Mouse (Mus musculus): ENCODE data around the gene Taf10. TPM values are rescaled to one million over a fixed set of nuclear protein-coding genes. Genes with fewer than 3 reads are reported as not detected.
A peak's percentile ranks its signal among the peaks of the same experiment; 100 is the strongest.

Gene Taf10
- polyA plus RNA-seq, 1 experiment, result 282 TPM

DNA sequence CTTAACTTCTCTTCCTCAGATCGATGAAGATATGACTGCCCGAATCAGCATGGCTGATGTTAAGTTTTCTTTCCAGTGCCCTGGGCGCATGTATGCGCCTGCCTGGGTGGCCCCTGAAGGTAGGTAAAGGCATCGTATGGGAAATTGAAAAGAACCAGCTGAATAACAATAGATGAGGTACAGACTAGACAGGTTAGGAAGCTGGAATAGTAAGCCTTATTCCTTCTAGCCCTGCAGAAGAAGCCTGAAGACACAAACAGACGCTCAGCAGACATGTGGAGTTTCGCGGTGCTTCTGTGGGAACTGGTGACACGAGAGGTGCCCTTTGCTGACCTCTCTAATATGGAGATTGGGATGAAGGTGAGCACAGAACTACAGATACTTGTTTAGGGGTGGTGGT lies 2.2 kb downstream of the Taf10 start:
- Histone ChIP-seq H3K4me1 (ENCODE audit: control insufficient read depth, insufficient read depth, insufficient read length) (no peaks in the 10 kb centered on the region; the same call in 1 of the 2 replicates), H3K27me3 (ENCODE audit: control insufficient read depth, insufficient read depth, low read length) (no peaks in the 10 kb centered on the region), H3K27ac (ENCODE audit: insufficient read depth, low read length) (no peak overlapping the region), H3K4me3 (ENCODE audit: extremely low read depth, insufficient read depth, insufficient read length) (no peak overlapping the region), H3K36me3 (ENCODE audit: control insufficient read depth, insufficient read depth, low read length) (peaks cover 14% of the 10 kb centered on the region)
- no peak for TF ChIP-seq CTCF (IDR thresholded peaks at IDR 0.05; ENCODE audit: extremely low read depth, insufficient read depth, insufficient read length, insufficient replicate concordance)
- TF ChIP-seq POLR2A (IDR thresholded peaks at IDR 0.05; ENCODE audit: low read depth, low read length), result no peak
- WGBS, result 94% methylated on average over 9 of the region's 9 CpGs
- DNase-seq (ENCODE audit: low read depth in 1 of 2, low spot score in 2 of 2), result no peak

DNA sequence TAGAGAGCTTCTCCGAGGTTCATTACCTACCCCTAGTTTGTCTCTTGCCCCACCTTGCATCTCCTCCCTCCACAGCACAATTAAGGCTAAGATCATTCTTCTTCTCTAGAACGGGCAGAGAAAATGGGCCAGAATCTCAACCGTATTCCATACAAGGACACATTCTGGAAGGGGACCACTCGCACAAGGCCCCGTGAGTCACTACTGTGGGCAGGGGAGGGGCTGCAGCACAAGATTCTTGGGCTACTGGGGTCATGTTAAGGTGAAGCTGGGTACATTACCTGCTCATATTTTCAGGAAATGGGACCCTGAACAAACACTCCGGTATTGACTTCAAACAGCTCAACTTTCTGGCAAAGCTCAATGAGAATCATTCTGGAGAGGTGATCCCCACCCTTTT lies 3.3 kb downstream of the Taf10 start:
- Histone ChIP-seq H3K27ac (ENCODE audit: insufficient read depth, low read length) (no peak overlapping the region), H3K36me3 (ENCODE audit: control insufficient read depth, insufficient read depth, low read length) (peaks cover 11% of the 10 kb centered on the region), H3K27me3 (ENCODE audit: control insufficient read depth, insufficient read depth, low read length) (no peaks in the 10 kb centered on the region), H3K4me1 (ENCODE audit: control insufficient read depth, insufficient read depth, insufficient read length) (no peaks in the 10 kb centered on the region; the same call in 1 of the 2 replicates), H3K4me3 (ENCODE audit: extremely low read depth, insufficient read depth, insufficient read length) (no peak overlapping the region)
- WGBS, result 93% methylated on average over 6 of the region's 6 CpGs
- no peak for TF ChIP-seq POLR2A (IDR thresholded peaks at IDR 0.05; ENCODE audit: low read depth, low read length)
- TF ChIP-seq CTCF (IDR thresholded peaks at IDR 0.05; ENCODE audit: extremely low read depth, insufficient read depth, insufficient read length, insufficient replicate concordance), result no peak
- no peak for DNase-seq (ENCODE audit: low read depth in 1 of 2, low spot score in 2 of 2)

DNA sequence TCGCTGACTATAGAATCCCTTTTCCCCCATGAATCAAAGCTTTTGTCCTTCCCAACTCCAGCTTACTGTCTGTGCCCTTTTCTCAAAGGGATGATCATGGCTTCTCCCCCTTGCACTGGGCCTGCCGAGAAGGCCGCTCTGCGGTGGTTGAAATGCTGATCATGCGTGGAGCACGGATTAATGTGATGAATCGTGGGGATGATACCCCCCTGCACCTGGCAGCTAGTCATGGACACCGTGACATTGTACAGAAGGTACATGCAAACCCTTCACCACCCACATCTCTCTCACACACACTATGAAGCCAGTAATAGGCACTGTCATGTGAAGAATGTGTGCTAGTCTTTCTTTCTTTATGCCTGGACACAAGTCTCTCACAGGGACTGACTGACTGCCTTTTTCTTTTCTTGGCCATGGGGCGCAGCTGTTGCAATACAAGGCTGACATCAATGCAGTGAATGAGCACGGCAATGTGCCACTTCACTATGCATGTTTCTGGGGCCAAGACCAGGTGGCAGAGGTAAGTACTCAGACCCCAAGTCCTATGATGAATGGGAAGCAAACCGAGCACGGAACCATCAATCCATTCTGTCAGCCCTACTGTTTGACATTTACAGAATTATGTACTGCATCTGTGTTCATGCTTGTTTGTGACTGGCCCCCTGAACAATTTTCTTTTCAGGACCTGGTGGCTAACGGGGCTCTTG lies 3.9 kb downstream of the Taf10 start:
- no peak for DNase-seq (ENCODE audit: low read depth in 1 of 2, low spot score in 2 of 2)
- Histone ChIP-seq H3K4me3 (ENCODE audit: extremely low read depth, insufficient read depth, insufficient read length) (no peak overlapping the region), H3K4me1 (ENCODE audit: control insufficient read depth, insufficient read depth, insufficient read length) (peaks cover 2% of the 10 kb centered on the region), H3K36me3 (ENCODE audit: control insufficient read depth, insufficient read depth, low read length) (peaks cover 11% of the 10 kb centered on the region), H3K27me3 (ENCODE audit: control insufficient read depth, insufficient read depth, low read length) (no peaks in the 10 kb centered on the region), H3K27ac (ENCODE audit: insufficient read depth, low read length) (no peak overlapping the region)
- WGBS, result 95% methylated on average over 13 of the region's 13 CpGs
- no peak for TF ChIP-seq CTCF (IDR thresholded peaks at IDR 0.05; ENCODE audit: extremely low read depth, insufficient read depth, insufficient read length, insufficient replicate concordance)
- no peak for TF ChIP-seq POLR2A (IDR thresholded peaks at IDR 0.05; ENCODE audit: low read depth, low read length)

DNA sequence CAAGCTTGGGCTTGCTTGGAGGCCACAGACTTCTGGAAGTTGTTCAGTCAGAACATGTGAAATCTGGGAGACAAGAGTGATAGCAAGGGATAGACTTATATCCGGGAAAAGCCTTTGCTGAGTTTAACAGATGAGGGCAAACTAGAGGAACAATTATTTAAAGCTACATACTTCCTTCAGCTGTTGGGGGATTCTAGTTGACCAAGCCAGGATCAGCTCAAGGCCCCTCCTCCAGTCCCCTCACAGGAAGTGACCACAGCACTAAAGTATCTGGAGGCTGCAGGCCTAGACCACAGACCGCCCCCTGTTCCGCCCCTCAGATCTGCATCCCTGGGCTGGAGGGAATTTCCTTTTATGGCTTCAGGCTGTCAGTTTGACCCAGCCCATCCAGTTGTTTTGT lies 5.2 kb downstream of the Taf10 start:
- Histone ChIP-seq H3K4me1 (ENCODE audit: control insufficient read depth, insufficient read depth, insufficient read length) (peaks cover 2% of the 10 kb centered on the region), H3K4me3 (ENCODE audit: extremely low read depth, insufficient read depth, insufficient read length) (peak overlapping the region; percentile 21; the same call in 1 of the 2 replicates), H3K27ac (ENCODE audit: insufficient read depth, low read length) (peak overlapping the region; percentile 66), H3K36me3 (ENCODE audit: control insufficient read depth, insufficient read depth, low read length) (peaks cover 12% of the 10 kb centered on the region), H3K27me3 (ENCODE audit: control insufficient read depth, insufficient read depth, low read length) (no peaks in the 10 kb centered on the region)
- TF ChIP-seq CTCF (IDR thresholded peaks at IDR 0.05; ENCODE audit: extremely low read depth, insufficient read depth, insufficient read length, insufficient replicate concordance) (no peak), POLR2A (IDR thresholded peaks at IDR 0.05; ENCODE audit: low read depth, low read length) (no peak)
- DNase-seq (ENCODE audit: low read depth in 1 of 2, low spot score in 2 of 2), result no peak
- 40% methylated on average over 3 of the region's 3 CpGs for WGBS

DNA sequence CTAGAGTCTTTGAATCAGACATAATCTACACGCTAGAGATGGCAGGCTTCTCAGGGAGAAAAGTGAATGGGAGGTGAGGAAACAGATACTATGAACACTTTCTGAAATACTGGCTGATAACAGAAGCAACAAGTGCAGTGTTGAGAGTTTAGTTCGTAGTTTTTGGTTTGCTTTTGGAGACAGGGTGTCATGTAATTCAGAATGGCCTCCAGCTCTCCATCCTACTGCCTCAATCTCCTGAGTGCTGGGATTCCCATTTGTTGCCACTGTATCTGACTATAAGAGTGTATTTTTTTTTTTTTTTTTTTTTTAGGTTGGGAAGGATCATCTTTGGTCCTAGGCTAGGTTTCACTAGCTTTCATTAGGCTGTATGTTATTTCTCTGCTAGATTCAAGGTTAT lies 5.9 kb downstream of the Taf10 start:
- TF ChIP-seq POLR2A (IDR thresholded peaks at IDR 0.05; ENCODE audit: low read depth, low read length) (no peak), CTCF (IDR thresholded peaks at IDR 0.05; ENCODE audit: extremely low read depth, insufficient read depth, insufficient read length, insufficient replicate concordance) (no peak)
- Histone ChIP-seq H3K27ac (ENCODE audit: insufficient read depth, low read length) (no peak overlapping the region), H3K36me3 (ENCODE audit: control insufficient read depth, insufficient read depth, low read length) (peaks cover 19% of the 10 kb centered on the region), H3K27me3 (ENCODE audit: control insufficient read depth, insufficient read depth, low read length) (no peaks in the 10 kb centered on the region), H3K4me3 (ENCODE audit: extremely low read depth, insufficient read depth, insufficient read length) (no peak overlapping the region), H3K4me1 (ENCODE audit: control insufficient read depth, insufficient read depth, insufficient read length) (peaks cover 2% of the 10 kb centered on the region)
- WGBS, result 58% methylated on average over 2 of the region's 2 CpGs
- no peak for DNase-seq (ENCODE audit: low read depth in 1 of 2, low spot score in 2 of 2)

DNA sequence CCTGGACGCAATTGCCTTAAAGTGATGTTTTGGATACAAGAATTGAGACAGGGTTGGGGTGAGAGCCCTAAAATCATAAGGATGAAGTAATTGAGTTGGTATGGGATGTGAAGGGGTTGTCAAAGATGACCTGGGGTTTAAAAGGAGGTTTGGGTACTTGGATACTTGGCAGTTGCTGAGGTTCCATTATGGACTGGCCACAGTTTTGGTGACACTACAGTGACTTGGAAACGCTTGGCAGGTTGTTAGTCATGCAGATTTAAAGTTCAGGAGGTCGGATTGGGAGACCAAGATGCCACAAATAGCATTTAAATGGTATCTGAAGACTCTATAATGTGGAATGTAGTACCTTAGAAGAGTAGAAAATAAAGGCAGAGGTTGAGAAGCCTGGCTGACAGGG lies 6.5 kb downstream of the Taf10 start:
- Histone ChIP-seq H3K27me3 (ENCODE audit: control insufficient read depth, insufficient read depth, low read length) (no peaks in the 10 kb centered on the region), H3K36me3 (ENCODE audit: control insufficient read depth, insufficient read depth, low read length) (peaks cover 22% of the 10 kb centered on the region), H3K27ac (ENCODE audit: insufficient read depth, low read length) (no peak overlapping the region), H3K4me1 (ENCODE audit: control insufficient read depth, insufficient read depth, insufficient read length) (peaks cover 2% of the 10 kb centered on the region), H3K4me3 (ENCODE audit: extremely low read depth, insufficient read depth, insufficient read length) (peak overlapping the region; percentile 69; the same call in 1 of the 2 replicates)
- no peak for DNase-seq (ENCODE audit: low read depth in 1 of 2, low spot score in 2 of 2)
- TF ChIP-seq CTCF (IDR thresholded peaks at IDR 0.05; ENCODE audit: extremely low read depth, insufficient read depth, insufficient read length, insufficient replicate concordance) (no peak), POLR2A (IDR thresholded peaks at IDR 0.05; ENCODE audit: low read depth, low read length) (no peak)
- WGBS, result 44% methylated on average over 3 of the region's 3 CpGs

DNA sequence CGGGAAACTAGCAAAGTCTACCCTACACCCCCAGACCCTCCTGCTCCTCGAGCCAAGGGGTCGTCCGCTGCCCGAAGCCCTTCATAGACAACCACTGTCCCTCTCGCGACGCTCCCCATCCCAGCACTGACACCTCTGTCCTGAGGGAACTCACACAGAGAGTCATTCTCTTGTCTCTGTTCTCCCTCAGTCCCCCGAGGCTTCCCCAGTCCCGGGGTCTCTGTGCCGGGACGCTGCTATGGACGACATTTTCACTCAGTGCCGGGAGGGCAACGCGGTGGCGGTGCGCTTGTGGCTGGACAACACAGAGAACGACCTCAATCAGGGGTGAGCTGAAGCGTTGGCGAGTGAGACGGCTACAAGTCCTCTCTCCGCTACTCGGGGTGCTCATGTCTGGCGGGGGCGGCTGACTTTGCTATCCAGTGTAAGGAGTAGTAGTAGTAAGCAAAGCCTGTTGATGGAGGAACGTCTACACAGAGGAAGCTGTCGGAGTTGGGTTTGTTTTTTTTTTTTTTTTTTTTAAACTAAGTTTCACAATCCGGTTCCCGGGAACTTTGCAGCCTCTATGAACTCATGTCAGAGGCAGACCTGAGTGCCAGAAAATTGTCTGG lies 7.1 kb downstream of the Taf10 start, which contains the start of gene Rrp8:
Gene Rrp8, minus strand, starts transcription at position 475 of the 611 bp plus-strand sequence.
- Histone ChIP-seq H3K4me1 (ENCODE audit: control insufficient read depth, insufficient read depth, insufficient read length) (peaks cover 2% of the 10 kb centered on the region), H3K4me3 (ENCODE audit: extremely low read depth, insufficient read depth, insufficient read length) (peak within 1 kb of the TSS; percentile 72), H3K27ac (ENCODE audit: insufficient read depth, low read length) (peak within 1 kb of the TSS; percentile 87), H3K27me3 (ENCODE audit: control insufficient read depth, insufficient read depth, low read length) (no peaks in the 10 kb centered on the region), H3K36me3 (ENCODE audit: control insufficient read depth, insufficient read depth, low read length) (peaks cover 24% of the 10 kb centered on the region)
- under 1% methylated on average over 30 of the region's 30 CpGs for WGBS
- peak; percentile 2 to 23 for DNase-seq (ENCODE audit: low read depth in 1 of 2, low spot score in 2 of 2)
- no peak for TF ChIP-seq POLR2A (IDR thresholded peaks at IDR 0.05; ENCODE audit: low read depth, low read length)
- no peak for TF ChIP-seq CTCF (IDR thresholded peaks at IDR 0.05; ENCODE audit: extremely low read depth, insufficient read depth, insufficient read length, insufficient replicate concordance)
